Mouse (Mus musculus) neural tube, embryonic 11.5 days (tissue): Measurements from ENCODE around the gene Poc1a. TPM values are rescaled to one million over a fixed set of nuclear protein-coding genes. Genes with fewer than 3 reads are reported as not detected.
A peak's percentile ranks its signal among the peaks of the same experiment; 100 is the strongest.

Experiments
- ATAC-seq: fragments of 200-750 bp; cut with Nextera tagmentation; 2 replicates; pipeline ENCODE4 v1.8.0; 2017; ENCODE audit warnings: moderate number of reproducible peaks, mild to moderate bottlenecking, moderate TSS enrichment, moderate library complexity; ENCODE audit not compliant: insufficient read depth, low FRiP score, low TSS enrichment
- DNase-seq: peaks from one replicate; pipeline ENCODE4 v3.0.0-alpha.2; 2015; ENCODE audit warnings: low spot score
- H3K27ac ChIP-seq: fragments of 300-500 bp; sonication (generic); 2 replicates; pipeline ENCODE4 v1.5.1; 2014; ENCODE audit warnings: low read depth, mild to moderate bottlenecking, low read length
- H3K27me3 ChIP-seq: fragments of 300-500 bp; sonication (generic); 2 replicates; pipeline ENCODE4 v1.6.1; 2014; ENCODE audit warnings: mild to moderate bottlenecking, low read length, mixed read lengths; ENCODE audit not compliant: control insufficient read depth, insufficient read depth
- H3K36me3 ChIP-seq: fragments of 300-500 bp; sonication (generic); 2 replicates; pipeline ENCODE4 v1.6.1; 2014; ENCODE audit warnings: mild to moderate bottlenecking, low read length, moderate library complexity, mixed read lengths; ENCODE audit not compliant: control insufficient read depth, insufficient read depth
- H3K4me1 ChIP-seq: fragments of 300-500 bp; sonication (generic); 2 replicates; pipeline ENCODE4 v1.6.1; 2014; ENCODE audit warnings: low read length, mixed read lengths; ENCODE audit not compliant: control insufficient read depth, insufficient read depth
- H3K4me2 ChIP-seq: fragments of 300-500 bp; sonication (generic); 2 replicates; pipeline ENCODE4 v1.6.1; 2014; ENCODE audit warnings: low read depth, mild to moderate bottlenecking, moderate library complexity
- H3K4me3 ChIP-seq: fragments of 300-500 bp; sonication (generic); 2 replicates; pipeline ENCODE4 v1.5.1; 2014; ENCODE audit warnings: low read depth, low read length
- H3K9ac ChIP-seq: fragments of 300-500 bp; sonication (generic); 2 replicates; pipeline ENCODE4 v1.6.1; 2014; ENCODE audit warnings: mild to moderate bottlenecking, low read length
- H3K9me3 ChIP-seq: fragments of 300-500 bp; sonication (generic); 2 replicates; pipeline ENCODE4 v1.6.1; 2016; ENCODE audit warnings: low read length; ENCODE audit not compliant: control insufficient read depth
- WGBS: fragments of 180-500 bp; shearing (Covaris S2); extraction: QIAGEN DNeasy Blood & Tissue Kit; methylation state at CpG from one replicate; pipeline ENCODE4 v1.1.7; 2014; 5-methylcytosine and 5-hydroxymethylcytosine counted together
- polyA plus RNA-seq: library from polyadenylated mRNA; unstranded; fragments of >200 nt; fragmentation: Nextera tagmentation; extraction: Ambion mirVana; gene quantifications from 2 replicates; pipeline ENCODE4 v1.2.1, GENCODE M21; 2014

Poc1a gene
- polyA plus RNA-seq, 1 experiment from 2014 or later, result 26.6 TPM

DNA sequence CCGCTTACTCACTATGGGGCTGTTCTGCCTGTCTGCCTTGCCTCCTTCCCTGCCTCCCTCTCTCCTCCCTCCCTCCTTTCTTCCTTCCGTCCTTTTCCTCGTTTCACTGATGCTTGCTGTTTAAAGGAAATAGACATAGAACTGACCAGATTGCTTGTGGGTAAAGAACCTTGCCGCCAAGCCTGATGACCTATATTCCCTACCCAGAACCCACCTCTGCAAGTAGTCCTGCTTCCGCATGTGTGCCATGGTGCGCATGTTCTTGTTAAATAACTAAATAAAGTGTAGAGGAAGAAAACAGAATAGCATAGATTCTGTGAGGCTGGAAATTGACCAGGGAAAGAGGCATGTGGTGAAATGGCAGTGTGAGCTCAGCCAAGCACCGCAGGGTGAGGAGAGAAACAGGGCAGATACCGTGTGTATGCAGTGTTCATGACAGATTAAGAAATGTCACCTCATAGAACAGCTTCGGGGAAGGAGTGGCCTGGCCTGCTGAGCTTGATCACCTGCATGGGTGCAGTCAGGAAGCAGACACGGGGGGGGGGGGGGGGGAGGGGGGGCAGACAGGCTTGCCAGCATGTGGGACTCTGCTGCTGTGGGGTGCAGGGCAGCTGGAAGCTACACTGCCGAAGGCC, 20.7 kb downstream of the Poc1a start:
- Histone ChIP-seq H3K27me3 (no peaks in the 10 kb centered on the region), H3K4me3 (no peak overlapping the region), H3K9me3 (no peaks in the 10 kb centered on the region), H3K36me3 (no peaks in the 10 kb centered on the region), H3K9ac (no peak overlapping the region), H3K27ac (no peak overlapping the region), H3K4me2 (no peak overlapping the region), H3K4me1 (no peaks in the 10 kb centered on the region)
- DNase-seq (no peak), ATAC-seq (no peak)
- 87% methylated on average over 10 of the region's 11 CpGs for WGBS

DNA sequence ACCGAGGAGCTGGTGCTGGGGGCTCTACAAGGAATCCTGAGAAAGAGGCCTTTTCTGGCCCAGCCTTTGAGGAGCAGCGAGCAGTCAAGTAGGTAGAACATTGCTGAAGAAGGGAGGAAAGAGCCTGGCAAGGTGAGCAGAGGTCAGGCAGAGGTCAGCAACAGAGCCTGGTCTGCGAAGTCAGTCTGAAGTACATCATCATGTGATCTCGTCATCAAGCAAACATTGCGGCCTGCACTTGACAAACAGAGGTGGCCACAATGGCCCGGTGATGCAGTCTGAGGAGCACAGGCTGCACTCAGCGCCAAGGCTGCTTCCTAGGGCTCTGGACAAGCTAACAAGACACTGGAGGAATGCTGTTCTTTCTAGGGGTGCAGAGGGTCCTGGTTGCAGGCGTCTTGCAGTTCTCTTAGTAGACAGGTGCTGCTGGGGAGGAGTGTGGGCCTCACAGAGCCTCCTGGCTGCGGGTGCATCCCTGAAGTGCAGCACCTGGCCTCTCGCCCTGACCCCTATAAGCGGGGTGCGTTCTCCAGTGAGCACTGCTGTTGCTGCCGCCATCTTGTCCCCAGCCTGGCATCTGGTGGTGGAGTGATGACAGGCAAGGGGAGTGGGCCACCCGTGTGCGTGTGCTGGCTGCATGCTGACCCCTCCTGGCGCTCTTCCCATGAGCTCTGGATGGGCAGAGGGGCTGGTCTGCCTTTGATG, 21.7 kb downstream of the Poc1a start:
- no peaks in the 10 kb centered on the region for H3K4me1 ChIP-seq
- no peak overlapping the region for H3K9ac ChIP-seq
- no peak overlapping the region for H3K4me3 ChIP-seq
- no peaks in the 10 kb centered on the region for H3K9me3 ChIP-seq
- 86% methylated on average over 16 of the region's 16 CpGs for WGBS
- H3K36me3 ChIP-seq, result no peaks in the 10 kb centered on the region
- H3K27me3 ChIP-seq, result no peaks in the 10 kb centered on the region
- DNase-seq, result no peak
- H3K27ac ChIP-seq, result no peak overlapping the region
- no peak for ATAC-seq
- no peak overlapping the region for H3K4me2 ChIP-seq

DNA sequence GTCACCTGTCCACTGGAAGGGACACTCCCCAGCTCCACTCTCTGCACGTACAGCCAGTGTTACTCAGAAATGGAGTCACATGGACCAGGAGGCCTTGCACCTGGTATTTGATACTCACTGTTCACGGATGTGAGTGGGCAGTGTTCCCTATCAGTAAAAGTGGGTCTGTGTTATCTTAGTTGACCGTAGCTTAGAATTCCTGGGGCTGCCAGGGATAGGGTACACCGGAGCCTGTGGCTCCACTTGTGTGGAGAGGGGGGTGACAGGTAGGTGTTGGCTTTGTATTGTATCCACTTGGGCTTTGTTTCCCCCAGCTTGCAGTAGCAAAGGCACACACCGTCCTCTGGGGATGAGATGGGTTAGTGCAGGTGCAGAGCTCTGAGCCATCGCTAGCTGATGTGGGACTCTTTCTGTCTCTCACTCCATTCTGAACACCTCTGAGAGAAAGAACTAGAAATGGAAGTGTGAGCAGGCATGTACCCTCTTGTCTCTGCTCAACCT, 22.6 kb downstream of the Poc1a start:
- H3K4me3 ChIP-seq, result no peak overlapping the region
- no peak overlapping the region for H3K4me2 ChIP-seq
- H3K27me3 ChIP-seq, result no peaks in the 10 kb centered on the region
- no peak overlapping the region for H3K9ac ChIP-seq
- 92% methylated on average over 6 of the region's 6 CpGs for WGBS
- peaks cover 2% of the 10 kb centered on the region; the same call in 1 of the 2 replicates for H3K36me3 ChIP-seq
- no peak overlapping the region for H3K27ac ChIP-seq
- ATAC-seq, result no peak
- no peaks in the 10 kb centered on the region for H3K9me3 ChIP-seq
- no peaks in the 10 kb centered on the region for H3K4me1 ChIP-seq
- DNase-seq, result no peak

DNA sequence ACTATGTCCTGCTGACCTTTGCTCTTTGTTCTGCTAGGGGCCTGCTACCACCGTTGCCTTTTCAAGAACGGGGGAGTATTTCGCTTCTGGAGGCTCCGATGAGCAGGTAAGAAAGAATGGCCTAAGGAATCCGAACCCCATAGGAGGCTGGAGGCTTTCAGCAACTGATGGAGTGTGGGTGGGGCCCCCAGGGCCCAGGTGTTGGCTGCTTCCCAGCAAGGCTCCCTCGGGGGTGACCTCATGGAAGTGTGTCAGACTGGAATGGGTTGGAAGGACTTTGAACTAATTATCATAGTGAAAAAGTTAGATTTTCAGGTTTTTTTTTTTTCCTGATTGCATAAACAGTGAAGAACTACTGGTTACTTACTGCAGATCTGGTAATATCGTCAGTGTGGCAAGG, 24.4 kb downstream of the Poc1a start:
- Histone ChIP-seq H3K27ac (no peak overlapping the region), H3K9me3 (no peaks in the 10 kb centered on the region), H3K36me3 (peaks cover 4% of the 10 kb centered on the region), H3K27me3 (no peaks in the 10 kb centered on the region), H3K4me3 (no peak overlapping the region), H3K4me1 (no peaks in the 10 kb centered on the region), H3K9ac (no peak overlapping the region), H3K4me2 (no peak overlapping the region)
- 79% methylated on average over 7 of the region's 7 CpGs for WGBS
- ATAC-seq, result no peak
- no peak for DNase-seq

DNA sequence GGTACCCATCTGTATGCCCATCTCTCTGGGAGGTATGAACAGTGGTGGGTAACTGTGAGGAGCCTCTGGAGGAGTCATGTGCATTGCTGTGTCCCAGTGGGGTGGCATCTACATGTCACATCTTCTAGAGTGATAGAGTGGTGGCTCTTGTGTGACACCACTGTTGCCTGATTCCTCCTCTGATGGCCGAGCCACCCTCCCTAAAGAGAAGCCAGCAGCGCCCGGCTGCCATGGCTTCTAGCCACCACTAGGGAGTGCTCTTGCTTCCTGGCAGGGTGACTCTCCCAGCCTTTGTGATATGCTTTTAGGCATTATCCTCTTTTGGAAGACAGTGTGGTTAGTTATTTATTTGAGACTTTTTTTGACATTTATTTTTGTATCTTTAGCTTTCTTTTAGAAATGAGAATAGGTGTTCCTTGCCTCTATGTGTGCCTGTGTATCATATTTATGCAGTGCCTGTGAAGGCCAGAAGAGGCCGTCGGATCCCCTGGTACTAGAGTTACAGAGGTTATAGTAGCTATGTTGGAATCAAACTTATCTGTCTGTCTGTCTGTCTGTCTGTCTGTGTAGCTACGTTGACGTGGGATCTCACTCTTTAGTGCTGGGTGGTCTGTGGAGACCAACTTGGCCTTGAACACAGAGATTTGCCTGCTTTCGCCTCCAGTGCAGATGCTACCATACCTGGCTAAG, 25.9 kb downstream of the Poc1a start:
- Histone ChIP-seq H3K4me1 (no peaks in the 10 kb centered on the region), H3K27me3 (no peaks in the 10 kb centered on the region), H3K4me3 (no peak overlapping the region), H3K36me3 (peaks cover 4% of the 10 kb centered on the region), H3K9me3 (no peaks in the 10 kb centered on the region), H3K9ac (no peak overlapping the region), H3K27ac (no peak overlapping the region), H3K4me2 (no peak overlapping the region)
- 51% methylated on average over 8 of the region's 8 CpGs for WGBS
- DNase-seq (peak; percentile 78), ATAC-seq (peak; percentile 68)

DNA sequence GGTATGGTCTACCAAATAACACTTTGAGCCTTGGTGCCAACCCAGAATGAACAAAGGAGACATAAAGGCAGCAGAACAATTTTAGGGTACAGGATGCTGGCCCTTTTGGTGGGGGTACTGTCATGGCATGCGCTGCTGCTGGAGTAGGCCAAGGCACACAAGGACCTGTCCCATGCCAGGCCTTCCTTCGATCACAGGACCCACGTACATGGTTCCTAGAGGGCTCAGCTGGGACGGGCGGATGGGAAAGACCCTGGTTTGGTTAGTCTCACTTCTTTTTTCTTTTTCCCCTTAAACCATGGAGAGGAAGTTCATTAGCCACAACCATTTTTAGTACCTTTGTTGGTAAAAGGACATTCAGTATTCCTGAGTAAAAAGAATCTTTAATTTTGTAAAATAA, 27.3 kb downstream of the Poc1a start:
- Histone ChIP-seq H3K9ac (no peak overlapping the region), H3K36me3 (peaks cover 4% of the 10 kb centered on the region), H3K4me1 (no peaks in the 10 kb centered on the region), H3K4me3 (no peak overlapping the region), H3K4me2 (no peak overlapping the region), H3K27ac (no peak overlapping the region), H3K9me3 (no peaks in the 10 kb centered on the region), H3K27me3 (no peaks in the 10 kb centered on the region)
- WGBS, result 93% methylated on average over 5 of the region's 5 CpGs
- DNase-seq (no peak), ATAC-seq (no peak)

DNA sequence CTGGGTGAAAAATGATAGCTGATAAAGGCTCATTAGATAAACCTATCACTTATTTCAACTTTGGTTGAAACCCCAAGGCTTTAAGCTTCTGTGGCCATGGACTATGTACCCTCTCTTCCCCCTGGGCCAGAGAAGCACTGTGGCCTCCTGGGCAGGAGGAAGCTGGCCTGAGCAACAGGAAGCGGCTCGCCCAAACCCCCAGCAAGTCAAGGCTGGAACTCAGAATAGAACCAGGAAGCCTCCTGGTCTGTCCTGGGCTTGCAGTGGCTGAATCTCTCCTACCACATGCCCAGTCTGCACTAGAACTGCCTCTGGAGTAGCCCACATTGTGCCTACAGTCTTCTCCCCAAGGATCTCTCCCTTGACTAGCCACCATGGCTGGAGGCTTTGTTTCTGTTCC, 27.7 kb downstream of the Poc1a start:
- H3K4me3 ChIP-seq, result no peak overlapping the region
- peaks cover 4% of the 10 kb centered on the region for H3K36me3 ChIP-seq
- DNase-seq, result no peak
- 98% methylated on average over 2 of the region's 2 CpGs for WGBS
- no peak overlapping the region for H3K9ac ChIP-seq
- no peak overlapping the region for H3K4me2 ChIP-seq
- no peaks in the 10 kb centered on the region for H3K4me1 ChIP-seq
- ATAC-seq, result no peak
- H3K9me3 ChIP-seq, result no peaks in the 10 kb centered on the region
- no peaks in the 10 kb centered on the region for H3K27me3 ChIP-seq
- no peak overlapping the region for H3K27ac ChIP-seq

DNA sequence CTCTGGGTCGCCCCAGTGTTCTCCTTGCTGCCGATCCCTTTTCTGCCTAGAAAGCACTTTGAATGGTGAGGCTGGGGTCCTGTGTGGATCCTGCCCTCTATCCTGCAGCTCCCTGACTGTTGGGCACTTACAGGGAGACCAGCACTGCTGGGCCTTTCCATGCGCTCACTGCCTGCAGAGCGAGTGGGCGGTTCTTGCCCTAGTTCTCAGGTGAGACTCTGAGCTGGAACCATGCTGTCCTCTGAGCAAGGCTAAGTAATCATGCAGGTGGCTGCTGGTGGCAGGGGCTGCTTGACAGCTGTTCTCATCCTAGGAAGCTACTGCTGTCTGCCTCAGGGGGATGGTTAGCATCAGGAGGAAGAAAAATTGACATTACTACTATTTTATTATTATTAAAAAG, 28.1 kb downstream of the Poc1a start:
- Histone ChIP-seq H3K4me2 (no peak overlapping the region), H3K4me1 (no peaks in the 10 kb centered on the region), H3K36me3 (peaks cover 4% of the 10 kb centered on the region), H3K27ac (no peak overlapping the region), H3K9me3 (no peaks in the 10 kb centered on the region), H3K4me3 (no peak overlapping the region), H3K27me3 (no peaks in the 10 kb centered on the region), H3K9ac (no peak overlapping the region)
- DNase-seq, result no peak
- ATAC-seq, result no peak
- 85% methylated on average over 5 of the region's 5 CpGs for WGBS
